Mouse (Mus musculus) MEL (cell line): ENCODE measurements around the gene Asb1. TPM values are rescaled to one million over a fixed set of nuclear protein-coding genes. Genes with fewer than 3 reads are reported as not detected.
A peak's percentile ranks its signal among the peaks of the same experiment; 100 is the strongest.

Source experiments
- DNase-seq: peaks from one replicate; pipeline ENCODE4 v3.0.0; 2011; ENCODE audit warnings: low read depth, low spot score
- H3K27ac ChIP-seq: 2 replicates; pipeline ENCODE4 v1.5.1; 2012; ENCODE audit warnings: low read depth, mild to moderate bottlenecking, control low read depth, low read length, moderate library complexity; ENCODE audit not compliant: control insufficient read depth
- H3K27me3 ChIP-seq, 2 experiments: fragments of 150-350 bp in 1 of 2; sonication (generic) in 1 of 2; 2 replicates each; pipeline ENCODE4 v1.6.1; 2012; ENCODE audit warnings: low read length in 2 of 2, mild to moderate bottlenecking in 2 of 2, improper control_type of control experiment in 1 of 2, moderate library complexity in 1 of 2; ENCODE audit not compliant: insufficient read depth in 2 of 2, control insufficient read depth in 1 of 2
- H3K36me3 ChIP-seq, 2 experiments: 2 replicates each; pipeline ENCODE4 v1.6.1; 2012 to 2014; ENCODE audit warnings: low read length in 2 of 2, improper control_type of control experiment in 1 of 2, inconsistent platforms in 1 of 2, mild to moderate bottlenecking in 1 of 2; ENCODE audit not compliant: insufficient read depth in 2 of 2, control insufficient read depth in 1 of 2
- H3K4me1 ChIP-seq, 2 experiments: fragments of 150-350 bp in 1 of 2; sonication (generic) in 1 of 2; 2 replicates each; pipeline ENCODE4 v1.6.1; 2012; ENCODE audit warnings: low read length in 2 of 2, improper control_type of control experiment in 1 of 2, mild to moderate bottlenecking in 1 of 2; ENCODE audit not compliant: insufficient read depth in 2 of 2, control insufficient read depth in 1 of 2
- H3K4me3 ChIP-seq, 2 experiments: fragments of 150-350 bp in 1 of 2; sonication (generic) in 1 of 2; 2 replicates each; pipeline ENCODE4 v1.5.1; 2012; ENCODE audit warnings: low read depth in 2 of 2, low read length in 2 of 2, mild to moderate bottlenecking in 2 of 2, moderate library complexity in 2 of 2, control low read depth in 1 of 2, improper control_type of control experiment in 1 of 2; ENCODE audit not compliant: control insufficient read depth in 1 of 2, insufficient read depth in 1 of 2
- H3K79me2 ChIP-seq: 2 replicates; pipeline ENCODE4 v1.6.1; 2012; ENCODE audit warnings: mild to moderate bottlenecking, low read length, moderate library complexity; ENCODE audit not compliant: control insufficient read depth, poor library complexity, insufficient read depth
- H3K9ac ChIP-seq: 2 replicates; pipeline ENCODE4 v1.6.1; 2012; ENCODE audit warnings: low read depth, mild to moderate bottlenecking, control low read depth, low read length, moderate library complexity; ENCODE audit not compliant: control insufficient read depth, poor library complexity, severe bottlenecking
- H3K9me3 ChIP-seq: fragments of 150-350 bp; sonication (generic); replicated peaks from 2 replicates; pipeline ENCODE4 v1.6.1; 2012; ENCODE audit warnings: mild to moderate bottlenecking, low read length, improper control_type of control experiment, moderate library complexity; ENCODE audit not compliant: insufficient read depth
- CHD1 ChIP-seq: IDR thresholded peaks from 2 replicates; pipeline ENCODE4 v1.6.1; 2012; ENCODE audit warnings: low read depth, mild to moderate bottlenecking, inconsistent platforms, low read length, improper control_type of control experiment
- CHD2 ChIP-seq: IDR thresholded peaks from 2 replicates; pipeline ENCODE4 v1.6.1; 2011; ENCODE audit warnings: low read length, improper control_type of control experiment
- E2F4 ChIP-seq: IDR thresholded peaks from 2 replicates; pipeline ENCODE4 v1.6.1; 2011; ENCODE audit warnings: low read depth, low read length, improper control_type of control experiment, borderline replicate concordance
- EP300 ChIP-seq, 2 experiments: IDR thresholded peaks; 2 replicates each; pipeline ENCODE4 v1.6.1; 2011; ENCODE audit warnings: improper control_type of control experiment in 2 of 2, low read length in 2 of 2, low read depth in 1 of 2, mild to moderate bottlenecking in 1 of 2
- MAX ChIP-seq: IDR thresholded peaks from 2 replicates; pipeline ENCODE4 v1.6.1; 2011; ENCODE audit warnings: low read length, improper control_type of control experiment
- MAZ ChIP-seq: IDR thresholded peaks from 2 replicates; pipeline ENCODE4 v1.6.1; 2012; ENCODE audit warnings: low read depth, mild to moderate bottlenecking, inconsistent platforms, low read length, improper control_type of control experiment
- MXI1 ChIP-seq: IDR thresholded peaks from 2 replicates; pipeline ENCODE4 v1.6.1; 2011; ENCODE audit warnings: mild to moderate bottlenecking, low read depth, low read length, improper control_type of control experiment
- MYB ChIP-seq: IDR thresholded peaks from 2 replicates; pipeline ENCODE4 v1.6.1; 2011; ENCODE audit warnings: mild to moderate bottlenecking, low read depth, low read length, improper control_type of control experiment
- MYC ChIP-seq: IDR thresholded peaks from 2 replicates; pipeline ENCODE4 v1.6.1; 2011; ENCODE audit warnings: low read depth, mild to moderate bottlenecking, low read length, improper control_type of control experiment, moderate library complexity
- NELFE ChIP-seq: IDR thresholded peaks from 2 replicates; pipeline ENCODE4 v1.6.1; 2011; ENCODE audit warnings: low read depth, low read length, improper control_type of control experiment
- POLR2AphosphoS2 ChIP-seq: IDR thresholded peaks from 2 replicates; pipeline ENCODE4 v1.6.1; 2011; ENCODE audit warnings: low read length, improper control_type of control experiment
- RAD21 ChIP-seq: IDR thresholded peaks from 2 replicates; pipeline ENCODE4 v1.6.1; 2011; ENCODE audit warnings: mild to moderate bottlenecking, low read depth, low read length, improper control_type of control experiment
- SIN3A ChIP-seq: IDR thresholded peaks from 2 replicates; pipeline ENCODE4 v1.6.1; 2012; ENCODE audit warnings: low read length, improper control_type of control experiment, inconsistent platforms
- SMC3 ChIP-seq: IDR thresholded peaks from 2 replicates; pipeline ENCODE4 v1.6.1; 2011; ENCODE audit warnings: low read depth, low read length, improper control_type of control experiment
- TBP ChIP-seq: IDR thresholded peaks from 2 replicates; pipeline ENCODE4 v1.8.0; 2011; ENCODE audit warnings: low read depth, low read length, improper control_type of control experiment
- TCF12 ChIP-seq: IDR thresholded peaks from 2 replicates; pipeline ENCODE4 v1.6.1; 2014; ENCODE audit warnings: low read depth, mild to moderate bottlenecking, inconsistent platforms, low read length, improper control_type of control experiment, moderate library complexity
- UBTF ChIP-seq: IDR thresholded peaks from 2 replicates; pipeline ENCODE4 v1.6.1; 2012; ENCODE audit warnings: low read depth, mild to moderate bottlenecking, inconsistent platforms, low read length, improper control_type of control experiment, moderate library complexity, borderline replicate concordance; ENCODE audit not compliant: insufficient read depth
- USF1 ChIP-seq: IDR thresholded peaks from 2 replicates; pipeline ENCODE4 v1.6.1; 2014; ENCODE audit warnings: low read depth, mild to moderate bottlenecking, inconsistent platforms, low read length, improper control_type of control experiment, moderate library complexity
- USF2 ChIP-seq, 2 experiments: IDR thresholded peaks; 2 replicates each; pipeline ENCODE4 v1.6.1; 2011 to 2012; ENCODE audit warnings: improper control_type of control experiment in 2 of 2, low read length in 2 of 2, borderline replicate concordance in 1 of 2, inconsistent platforms in 1 of 2, low read depth in 1 of 2, mild to moderate bottlenecking in 1 of 2; ENCODE audit not compliant: insufficient read depth in 1 of 2
- ZKSCAN1 ChIP-seq: IDR thresholded peaks from 2 replicates; pipeline ENCODE4 v1.6.1; 2012; ENCODE audit warnings: low read depth, mild to moderate bottlenecking, inconsistent platforms, low read length, improper control_type of control experiment, moderate library complexity
- ZMIZ1 ChIP-seq: IDR thresholded peaks from 2 replicates; pipeline ENCODE4 v1.6.1; 2012; ENCODE audit warnings: low read depth, mild to moderate bottlenecking, inconsistent platforms, low read length, improper control_type of control experiment, moderate library complexity
- polyA plus RNA-seq, 2 experiments: library from polyadenylated mRNA; stranded (reverse) in 1 of 2; unstranded in 1 of 2; fragments of >175 nt in 1 of 2; fragments of >200 nt in 1 of 2; gene quantifications; 2 replicates each; pipeline versions ENCODE4 v1.2.1 to v1.2.4; 2012; ENCODE audit warnings: low replicate concordance in 2 of 2, low read depth in 1 of 2; ENCODE audit not compliant: insufficient read length in 2 of 2, insufficient read depth in 1 of 2, missing spikeins in 1 of 2
- total RNA-seq: library from RNA; depleted of rRNA; stranded (reverse); fragments of 300-350 nt; gene quantifications from 2 replicates; pipeline ENCODE4 v1.2.3, GENCODE M21; 2012

Asb1 gene
- total and polyA plus RNA-seq, 3 experiments = 37.9 to 41.3 TPM; not detected in 1

DNA sequence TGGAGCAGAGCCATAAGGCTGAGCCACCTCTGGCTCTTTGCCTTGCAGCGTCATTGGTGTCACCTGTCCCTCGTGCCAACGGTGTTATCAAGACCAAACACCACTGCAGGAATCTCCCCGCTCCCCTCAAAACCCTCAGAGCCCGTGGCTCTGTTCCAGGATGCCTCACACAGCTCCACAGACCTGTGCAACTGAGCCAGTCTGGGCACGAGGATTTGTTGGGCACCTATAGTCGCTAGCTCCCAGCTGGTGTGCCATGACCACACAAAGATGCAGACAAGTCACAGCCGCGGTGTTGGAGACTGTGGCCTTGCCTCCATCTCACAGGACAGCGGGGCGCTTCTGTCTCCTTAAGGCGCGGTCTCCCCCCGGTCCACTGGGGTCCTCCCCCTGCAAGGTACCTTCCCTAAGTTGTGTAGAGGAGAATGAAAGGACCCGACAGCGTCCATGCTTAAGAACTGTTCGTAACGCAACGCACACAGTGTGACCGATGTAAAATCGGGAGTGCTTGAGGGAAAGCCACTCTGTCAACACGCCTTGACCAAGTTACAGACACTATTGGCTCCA is 557 bp upstream of the Asb1 start (continued):
- TF ChIP-seq CHD1 = peak; percentile 90
- TF ChIP-seq TCF12 = peak; percentile 90
- TF ChIP-seq POLR2AphosphoS2 = peak; percentile 62; the same call in 1 of the 2 replicates
- no peak for TF ChIP-seq USF2 (IDR thresholded peaks at IDR 0.05; ENCODE audit: borderline replicate concordance in 1 of 2, insufficient read depth in 1 of 2, low read depth in 1 of 2, low read length in 2 of 2)
- no peak for TF ChIP-seq CHD2
- TF ChIP-seq NELFE = no peak; the same call in 1 of the 2 replicates
- TF ChIP-seq RAD21 = no peak
- peak; percentile 80; the same call in 1 of the 2 replicates for TF ChIP-seq MAZ
- TF ChIP-seq SMC3 = 0 out of 2 replicates have a peak, but pooled peaks have one; percentile 15
- peak; percentile 53; the same call in 1 of the 2 replicates for TF ChIP-seq USF1
- 0 out of 2 replicates have a peak, but pooled peaks have one; percentile 5 for TF ChIP-seq ZMIZ1
- TF ChIP-seq TBP = peak; percentile 7; the same call in 1 of the 2 replicates
- TF ChIP-seq MYB = peak; percentile 18; the same call in 1 of the 2 replicates
- TF ChIP-seq MAX = peak; percentile 81
- no peak for TF ChIP-seq E2F4
- peak; percentile 66 for TF ChIP-seq SIN3A
- TF ChIP-seq UBTF = 0 out of 2 replicates have a peak, but pooled peaks have one; percentile 41
- peak; percentile 76 for TF ChIP-seq MXI1
- TF ChIP-seq MYC = peak; percentile 73; the same call in 1 of the 2 replicates

DNA sequence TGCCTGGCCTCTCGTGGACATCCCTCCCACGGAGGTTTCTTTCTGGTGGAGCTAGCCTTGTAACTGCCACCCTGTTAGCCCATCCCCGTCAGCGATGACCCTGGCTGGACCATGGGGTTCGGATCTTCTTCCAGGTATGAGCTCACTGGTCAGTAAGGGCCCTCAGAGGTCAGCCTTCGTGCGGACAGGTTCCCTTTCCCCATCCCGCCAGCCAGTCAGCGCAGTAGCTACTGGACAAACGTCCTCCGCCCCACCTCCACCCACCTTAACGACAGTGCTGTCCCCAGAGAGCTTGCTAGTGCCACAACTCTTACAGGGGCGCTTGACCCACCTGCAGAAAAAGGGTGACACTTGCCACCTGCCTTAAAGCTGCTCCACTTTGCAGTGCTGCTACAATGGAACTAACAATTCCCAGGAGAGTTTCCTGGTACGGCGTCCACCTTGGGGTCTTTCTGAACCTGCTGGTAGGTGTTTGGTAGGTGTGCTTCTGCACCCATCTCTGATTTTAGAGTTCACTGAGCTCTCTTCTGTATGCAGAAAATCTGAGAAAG is 773 bp downstream of the Asb1 start:
- no peaks in the 10 kb centered on the region for H3K9me3 ChIP-seq
- H3K9ac ChIP-seq = peak overlapping the region; percentile 66
- peak overlapping the region; percentile 15 for H3K27ac ChIP-seq
- H3K27me3 ChIP-seq = no peaks in the 10 kb centered on the region
- H3K79me2 ChIP-seq = peaks cover 25% of the 10 kb centered on the region
- DNase-seq = peak; percentile 27
- TF ChIP-seq E2F4 = no peak
- TF ChIP-seq EP300 (IDR thresholded peaks at IDR 0.05; ENCODE audit: low read depth in 1 of 2, low read length in 2 of 2) = 0 out of 4 replicates have a peak, but pooled peaks of 1 of the 2 experiments have one; percentile 16
- TF ChIP-seq MAX = peak; percentile 27; the same call in 1 of the 2 replicates
- no peak for TF ChIP-seq UBTF
- TF ChIP-seq CHD1 = 0 out of 2 replicates have a peak, but pooled peaks have one; percentile 67
- TF ChIP-seq ZKSCAN1 = no peak
- TF ChIP-seq SIN3A = no peak
- TF ChIP-seq, all 39 proteins: peak for 3
- Histone ChIP-seq H3K4me1 (peaks cover 27 to 37% of the 10 kb centered on the region in 2 experiments), H3K4me3 (peak overlapping the region; percentile 60 to 93), H3K36me3 (peaks cover 15 to 39% of the 10 kb centered on the region in 2 experiments)
